Mouse (Mus musculus) midbrain, postnatal 0 days (tissue): ENCODE measurements at regions not wholly inside any gene's neighbourhood (a gene's known extent, or its start where the extent isn't known, plus 50 kb on each side); places are given as distances from the start of the nearest gene placed in this dataset.
A peak's percentile ranks its signal among the peaks of the same experiment; 100 is the strongest.

Experiments used
- ATAC-seq: fragments of 200-750 bp; cut with Nextera tagmentation; 2 replicates; pipeline ENCODE4 v1.8.0; 2017; ENCODE audit warnings: moderate number of reproducible peaks, mild to moderate bottlenecking, moderate TSS enrichment, moderate library complexity; ENCODE audit not compliant: low FRiP score
- DNase-seq: peaks from one replicate; pipeline ENCODE4 v3.0.0-alpha.2; 2015; ENCODE audit warnings: low spot score
- H3K27ac ChIP-seq: fragments of 300-500 bp; sonication (generic); 2 replicates; pipeline ENCODE4 v1.5.1; 2014; ENCODE audit warnings: low read depth, mild to moderate bottlenecking, low read length, mixed read lengths
- H3K27me3 ChIP-seq: fragments of 300-500 bp; sonication (generic); 2 replicates; pipeline ENCODE4 v1.6.1; 2014; ENCODE audit warnings: low read length, control low read depth, mixed read lengths; ENCODE audit not compliant: insufficient read depth
- H3K36me3 ChIP-seq: fragments of 300-500 bp; sonication (generic); 2 replicates; pipeline ENCODE4 v1.6.1; 2014; ENCODE audit warnings: low read length, control low read depth, mixed read lengths; ENCODE audit not compliant: insufficient read depth
- H3K4me1 ChIP-seq: fragments of 300-500 bp; sonication (generic); 2 replicates; pipeline ENCODE4 v1.6.1; 2014; ENCODE audit warnings: mild to moderate bottlenecking, control low read depth, antibody characterized with exemption, low read length, mixed read lengths; ENCODE audit not compliant: insufficient read depth
- H3K4me2 ChIP-seq: fragments of 300-500 bp; sonication (generic); 2 replicates; pipeline ENCODE4 v1.6.1; 2014; ENCODE audit warnings: low read depth, mild to moderate bottlenecking, low read length, mixed read lengths; ENCODE audit not compliant: poor library complexity, severe bottlenecking
- H3K4me3 ChIP-seq: fragments of 300-500 bp; sonication (generic); 2 replicates; pipeline ENCODE4 v1.5.1; 2014; ENCODE audit warnings: low read depth, mild to moderate bottlenecking, low read length, moderate library complexity
- H3K9ac ChIP-seq: fragments of 300-500 bp; sonication (generic); replicated peaks from 2 replicates; pipeline ENCODE4 v1.6.1; 2014; ENCODE audit warnings: mild to moderate bottlenecking, low read length, moderate library complexity, mixed read lengths; ENCODE audit not compliant: poor library complexity, severe bottlenecking
- H3K9me3 ChIP-seq: fragments of 300-500 bp; sonication (generic); 2 replicates; pipeline ENCODE4 v1.6.1; 2016; ENCODE audit warnings: low read length, control low read depth
- CTCF ChIP-seq: IDR thresholded peaks from 2 replicates; pipeline ENCODE4 v1.5.1; 2016; ENCODE audit warnings: antibody characterized with exemption, mild to moderate bottlenecking
- WGBS: fragments of 180-500 bp; shearing (Covaris S2); extraction: QIAGEN DNeasy Blood & Tissue Kit; methylation state at CpG from one replicate; pipeline ENCODE4 v1.1.7; 2014; 5-methylcytosine and 5-hydroxymethylcytosine counted together

DNA sequence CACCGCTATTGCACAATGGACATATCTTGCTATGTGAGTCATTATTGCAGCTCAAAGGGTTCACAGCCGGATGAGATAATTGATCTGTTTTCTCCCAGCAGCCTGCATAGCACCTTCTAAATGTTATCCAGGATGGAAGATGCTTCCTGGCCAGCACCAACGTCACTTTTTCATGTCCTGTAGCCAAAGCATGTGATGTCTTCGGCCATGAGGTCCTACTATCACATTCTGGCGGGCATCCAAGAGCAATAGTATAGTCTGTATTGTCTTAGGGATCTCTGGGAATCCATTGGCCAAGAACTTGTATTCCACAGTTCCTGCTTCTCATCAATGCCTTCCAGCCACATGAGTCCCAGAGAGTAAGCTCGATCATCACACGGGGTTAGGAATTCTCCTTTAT is 70.6 kb downstream of the Npy start:
- no peaks in the 10 kb centered on the region for H3K4me1 ChIP-seq
- ATAC-seq, result no peak
- WGBS, result 91% methylated on average over 7 of the region's 7 CpGs

DNA sequence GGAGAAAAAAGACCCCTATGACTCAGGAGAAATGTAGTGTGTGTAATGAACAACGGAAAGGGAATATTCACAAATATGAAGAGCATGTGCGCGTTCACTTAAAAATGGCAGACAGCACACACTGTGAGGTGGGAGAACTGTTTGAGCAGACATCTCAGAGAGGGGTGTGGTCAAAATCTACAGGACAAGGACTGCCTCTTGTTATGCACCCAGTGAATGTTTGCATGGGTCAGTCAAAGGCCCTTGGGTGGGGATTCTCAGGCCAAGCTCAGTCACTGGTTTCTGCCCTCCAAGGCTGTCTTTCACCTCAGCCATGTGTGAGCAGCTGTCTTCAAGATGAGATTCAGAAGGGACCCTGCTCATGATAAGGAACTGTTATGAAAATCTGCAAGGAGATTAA is 76.6 kb downstream of the Npy start:
- H3K4me3 ChIP-seq, result no peak overlapping the region
- DNase-seq (no peak), ATAC-seq (no peak)
- 98% methylated on average over 3 of the region's 3 CpGs for WGBS
- no peak overlapping the region for H3K27ac ChIP-seq
- no peak overlapping the region for H3K4me2 ChIP-seq
- no peaks in the 10 kb centered on the region for H3K4me1 ChIP-seq
- no peak for TF ChIP-seq CTCF
- H3K27me3 ChIP-seq, result no peaks in the 10 kb centered on the region
- H3K9me3 ChIP-seq, result peaks cover 5% of the 10 kb centered on the region; the same call in 1 of the 2 replicates
- no peaks in the 10 kb centered on the region for H3K36me3 ChIP-seq
- no peak overlapping the region for H3K9ac ChIP-seq

More for the DNA sequence above, 70.6 kb downstream of the Npy start:
- H3K27ac ChIP-seq, result no peak overlapping the region
- H3K9ac ChIP-seq, result no peak overlapping the region
- DNase-seq, result no peak
- peaks cover 5% of the 10 kb centered on the region; the same call in 1 of the 2 replicates for H3K9me3 ChIP-seq
- no peak overlapping the region for H3K4me3 ChIP-seq
- H3K27me3 ChIP-seq, result no peaks in the 10 kb centered on the region
- H3K4me2 ChIP-seq, result no peak overlapping the region
- H3K36me3 ChIP-seq, result no peaks in the 10 kb centered on the region
- no peak for TF ChIP-seq CTCF

DNA sequence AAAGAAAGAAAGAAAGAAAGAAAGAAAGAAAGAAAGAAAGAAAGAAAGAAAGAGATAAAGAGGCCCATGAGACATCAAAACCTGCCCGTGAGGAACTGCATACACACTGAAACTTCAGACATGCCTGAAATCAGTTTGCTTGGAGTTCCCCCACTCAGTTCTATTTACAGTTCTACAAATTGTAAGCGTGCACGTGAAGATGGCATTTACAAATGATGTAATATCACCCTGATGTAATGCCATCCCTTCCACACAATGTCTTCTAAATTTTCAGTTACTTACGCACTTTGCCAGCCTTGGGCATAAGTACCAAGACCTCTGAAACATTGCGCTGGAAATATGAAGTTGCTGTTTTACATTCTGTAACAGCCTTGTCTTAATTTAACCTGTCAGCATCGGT is 79.0 kb downstream of the Npy start:
- no peak overlapping the region for H3K4me3 ChIP-seq
- TF ChIP-seq CTCF, result no peak
- no peak overlapping the region for H3K4me2 ChIP-seq
- no peaks in the 10 kb centered on the region for H3K36me3 ChIP-seq
- H3K9ac ChIP-seq, result no peak overlapping the region
- H3K27ac ChIP-seq, result no peak overlapping the region
- ATAC-seq (no peak), DNase-seq (no peak)
- no peaks in the 10 kb centered on the region for H3K9me3 ChIP-seq
- no peaks in the 10 kb centered on the region for H3K27me3 ChIP-seq
- no peaks in the 10 kb centered on the region for H3K4me1 ChIP-seq
- 88% methylated on average over 6 of the region's 6 CpGs for WGBS

DNA sequence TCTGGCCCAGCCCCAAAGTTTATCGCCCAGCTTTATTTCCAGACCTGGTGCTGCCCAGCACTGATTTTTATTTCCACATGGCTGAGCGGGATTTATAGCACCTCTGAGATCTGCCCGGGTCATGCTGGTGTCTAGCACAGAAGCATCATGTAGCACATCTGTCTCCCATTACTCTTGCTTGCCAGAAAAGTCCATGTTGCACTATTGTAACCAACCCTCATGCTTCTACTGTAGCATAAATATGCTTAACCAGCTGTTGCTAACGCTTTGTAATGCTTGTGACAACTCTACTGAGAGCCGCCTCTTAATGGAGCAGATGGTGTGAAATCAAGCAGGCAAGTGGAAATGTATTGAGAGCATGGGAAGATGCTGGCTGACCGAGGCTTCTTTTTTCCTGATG is 81.5 kb downstream of the Npy start:
- ATAC-seq (no peak), DNase-seq (peak; percentile 82)
- H3K36me3 ChIP-seq, result no peaks in the 10 kb centered on the region
- H3K4me3 ChIP-seq, result no peak overlapping the region
- H3K9ac ChIP-seq, result no peak overlapping the region
- no peaks in the 10 kb centered on the region for H3K4me1 ChIP-seq
- TF ChIP-seq CTCF, result no peak
- 63% methylated on average over 6 of the region's 6 CpGs for WGBS
- no peak overlapping the region for H3K27ac ChIP-seq
- H3K4me2 ChIP-seq, result no peak overlapping the region
- H3K27me3 ChIP-seq, result no peaks in the 10 kb centered on the region
- H3K9me3 ChIP-seq, result no peaks in the 10 kb centered on the region

DNA sequence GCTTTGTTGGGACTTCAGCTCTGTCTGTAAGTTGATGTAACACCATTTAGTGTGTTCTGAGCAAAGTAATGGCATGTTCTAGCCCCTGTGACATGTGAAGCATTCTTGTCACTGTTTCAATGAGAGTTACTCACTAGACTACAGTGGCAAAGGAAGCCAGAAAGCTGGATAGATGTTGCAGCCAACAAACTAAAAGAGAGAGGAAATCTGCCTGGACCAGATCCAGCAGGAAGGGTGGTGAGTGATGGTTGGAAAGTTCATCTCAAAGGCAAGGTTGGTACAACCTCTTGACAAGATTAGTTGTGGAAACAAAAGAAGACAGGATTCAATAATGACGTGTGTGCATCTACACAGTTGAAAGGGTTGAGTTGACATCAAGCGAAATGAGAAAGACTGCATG is 83.9 kb downstream of the Npy start:
- ATAC-seq, result no peak
- 82% methylated on average over 2 of the region's 2 CpGs for WGBS
- no peak for TF ChIP-seq CTCF

DNA sequence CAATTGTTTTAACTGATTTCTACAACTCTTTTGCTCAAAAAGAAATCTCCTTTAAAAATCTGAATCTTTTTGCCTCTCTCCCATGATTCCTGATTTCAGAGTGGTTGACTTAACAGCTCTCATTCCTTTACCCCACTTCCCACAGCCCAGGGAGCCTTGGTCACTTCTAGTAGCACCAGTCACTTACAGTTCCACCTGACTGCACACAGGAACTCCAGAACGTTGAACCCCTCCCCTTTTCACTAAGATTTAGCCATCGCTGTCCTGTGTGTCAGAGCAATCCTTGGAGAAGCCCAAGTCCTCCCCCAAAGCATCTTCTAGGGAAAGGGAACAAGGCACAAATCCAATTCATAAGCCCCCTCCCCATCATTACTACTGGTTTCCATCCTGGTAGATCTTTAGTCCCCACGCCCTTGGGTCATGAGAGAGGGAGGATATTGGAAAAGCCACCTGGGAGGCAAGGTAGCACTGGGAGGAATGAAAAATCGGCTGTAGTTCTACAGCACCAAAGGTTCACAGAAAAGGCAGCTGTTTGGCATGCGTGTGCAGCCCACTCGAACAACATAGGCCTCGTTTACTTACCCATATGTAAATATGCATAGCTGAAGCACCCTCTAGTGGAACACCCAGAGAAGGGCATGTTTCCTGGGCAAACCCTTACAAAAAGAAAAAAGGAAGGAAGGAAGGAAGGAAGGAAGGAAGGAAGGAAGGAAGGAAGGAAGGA is 96.7 kb downstream of the Npy start:
- no peak overlapping the region for H3K9ac ChIP-seq
- no peak for ATAC-seq
- no peaks in the 10 kb centered on the region for H3K9me3 ChIP-seq
- H3K27me3 ChIP-seq, result no peaks in the 10 kb centered on the region
- H3K36me3 ChIP-seq, result no peaks in the 10 kb centered on the region
- 31% methylated on average over 7 of the region's 7 CpGs for WGBS
- peak; percentile 77 for TF ChIP-seq CTCF
- H3K27ac ChIP-seq, result no peak overlapping the region
- peak; percentile 81 for DNase-seq
- no peaks in the 10 kb centered on the region for H3K4me1 ChIP-seq
- H3K4me3 ChIP-seq, result no peak overlapping the region
- no peak overlapping the region for H3K4me2 ChIP-seq

More for the DNA sequence above, 83.9 kb downstream of the Npy start:
- Histone ChIP-seq H3K9ac (no peak overlapping the region), H3K4me2 (no peak overlapping the region), H3K4me3 (no peak overlapping the region), H3K27me3 (no peaks in the 10 kb centered on the region), H3K9me3 (no peaks in the 10 kb centered on the region), H3K27ac (no peak overlapping the region), H3K4me1 (no peaks in the 10 kb centered on the region), H3K36me3 (no peaks in the 10 kb centered on the region)
- DNase-seq, result no peak
